ENCODE assay signal across 9 mouse cellular contexts in the genomic region with DNA sequence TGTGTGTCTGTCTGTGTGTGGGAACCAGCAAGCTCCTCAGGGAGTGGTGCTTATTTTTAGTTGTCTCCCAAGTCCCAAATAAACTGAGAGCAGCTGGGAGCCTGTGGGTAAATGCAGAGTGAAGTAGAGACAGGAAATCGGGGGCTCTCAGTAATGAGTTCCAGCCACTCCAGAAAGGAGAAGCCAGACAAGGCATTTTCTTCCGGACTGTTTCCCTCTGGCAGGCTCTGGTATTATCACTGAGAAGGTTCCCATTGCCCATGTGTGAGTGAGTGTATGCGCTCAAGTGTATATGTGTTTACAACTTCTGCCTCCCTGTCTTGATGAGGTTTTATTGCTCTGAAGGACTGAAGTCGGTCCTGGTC. TPM values are rescaled to one million over a fixed set of nuclear protein-coding genes. Genes with fewer than 3 reads are reported as not detected.
DNase-seq lines count a peak whose midpoint lies in the region; ATAC-seq and TF ChIP-seq lines count a peak whose summit lies in the region.
"Had no signal": no experiment of that assay in that cellular context is flagged by ENCODE, and none has a peak within 500 bp of the region (broad histone marks: within the 10 kb centered on the region; RNA-seq: fewer than 3 reads in every experiment).

No protein-coding gene starts in this region.

- H3K27me3 ChIP-seq in lung, embryonic 14.5 days (ENCODE audit: insufficient read depth, low read length) = no peaks in the 10 kb centered on the region
- H3K27me3 ChIP-seq in intestine, embryonic 14.5 days (replicated peaks; ENCODE audit: control insufficient read depth, insufficient read depth, low read length) = no peaks in the 10 kb centered on the region
- 0 out of 2 replicates have a peak, but pooled peaks cover 3% of the 10 kb centered on the region for H3K27me3 ChIP-seq in midbrain, embryonic 13.5 days

- peak overlapping the region; percentile 62 for H3K4me2 ChIP-seq in lung, embryonic 14.5 days
- peak overlapping the region; percentile 59 for H3K4me2 ChIP-seq in intestine, embryonic 14.5 days (ENCODE audit: low read length)
- peak overlapping the region; percentile 41 for H3K4me2 ChIP-seq in midbrain, embryonic 13.5 days (replicated peaks)

- peaks cover 28% of the 10 kb centered on the region for H3K4me1 ChIP-seq in lung, embryonic 14.5 days (ENCODE audit: insufficient read depth)
- peaks cover 54% of the 10 kb centered on the region for H3K4me1 ChIP-seq in intestine, embryonic 14.5 days (replicated peaks; ENCODE audit: control insufficient read depth, insufficient read depth, low read length)
- H3K4me1 ChIP-seq in midbrain, embryonic 13.5 days (replicated peaks) = peaks cover 36% of the 10 kb centered on the region

- H3K4me3 ChIP-seq in lung, embryonic 14.5 days (ENCODE audit: low read depth, low read length) = peak overlapping the region; percentile 30
- H3K4me3 ChIP-seq in intestine, embryonic 14.5 days (ENCODE audit: low read depth, low read length) = peak overlapping the region; percentile 48; the same call in 1 of the 2 replicates
- H3K4me3 ChIP-seq in midbrain, embryonic 13.5 days (replicated peaks) = no peak overlapping the region

- H3K36me3 ChIP-seq in lung, embryonic 14.5 days (ENCODE audit: insufficient read depth) = no peaks in the 10 kb centered on the region
- 0 out of 2 replicates have a peak, but pooled peaks cover under 1% of the 10 kb centered on the region for H3K36me3 ChIP-seq in intestine, embryonic 14.5 days (ENCODE audit: control insufficient read depth, insufficient read depth, low read length)
- H3K36me3 ChIP-seq in midbrain, embryonic 13.5 days = no peaks in the 10 kb centered on the region

- 0 out of 2 replicates have a peak overlapping the region, but pooled peaks have one; percentile 51 for H3K9ac ChIP-seq in lung, embryonic 14.5 days
- peak overlapping the region; percentile 57 for H3K9ac ChIP-seq in intestine, embryonic 14.5 days (ENCODE audit: low read length)
- no peak overlapping the region; the same call in 1 of the 2 replicates for H3K9ac ChIP-seq in midbrain, embryonic 13.5 days (replicated peaks)

- H3K9me3 ChIP-seq in lung, embryonic 14.5 days (ENCODE audit: low read depth, low read length) = no peaks in the 10 kb centered on the region
- H3K9me3 ChIP-seq in intestine, embryonic 14.5 days (ENCODE audit: control insufficient read depth, low read length) = no peaks in the 10 kb centered on the region
- no peaks in the 10 kb centered on the region for H3K9me3 ChIP-seq in midbrain, embryonic 13.5 days

- WGBS in lung, embryonic 14.5 days = 3% methylated on average over 4 of the region's 4 CpGs
- WGBS in intestine, embryonic 14.5 days = 9% methylated on average over 4 of the region's 4 CpGs
- WGBS in midbrain, embryonic 13.5 days = 53% methylated on average over 4 of the region's 4 CpGs

- TF ChIP-seq CTCF in lung, embryonic 14.5 days (IDR thresholded peaks at IDR 0.05; ENCODE audit: low read depth) = no peak

- peak; percentile 25; the same call in 1 of the 2 replicates for ATAC-seq in lung, embryonic 14.5 days (ENCODE audit: insufficient read depth)
- ATAC-seq in intestine, embryonic 14.5 days (replicated peaks; ENCODE audit: low FRiP score, low TSS enrichment, low read depth) = peak; percentile 14
- ATAC-seq in midbrain, embryonic 13.5 days = peak; percentile 3; the same call in 1 of the 2 replicates

- peak overlapping the region; percentile 88 for H3K27ac ChIP-seq in lung, embryonic 14.5 days (ENCODE audit: low read depth)
- peak overlapping the region; percentile 93 for H3K27ac ChIP-seq in intestine, embryonic 14.5 days (ENCODE audit: low read depth)
- H3K27ac ChIP-seq in midbrain, embryonic 13.5 days = 0 out of 2 replicates have a peak overlapping the region, but pooled peaks have one; percentile 52

- DNase-seq in lung, embryonic 14.5 days = peak; percentile 52
- no peak for DNase-seq in lung, postnatal 36 days
- peak; percentile 15 to 56 for DNase-seq in frontal cortex, adult 2 months (ENCODE audit: extremely low spot score in 1 of 2, low spot score in 1 of 2)
- DNase-seq in intestine, embryonic 14.5 days (ENCODE audit: low spot score) = no peak
- DNase-seq in adrenal gland, postnatal 25 days = no peak
- no peak for DNase-seq in Muller cell, postnatal 12 days (ENCODE audit: inconsistent ontology term)
- no peak for DNase-seq in thymus, adult 18-20 months

RNA-seq across cellular contexts. Expression of gene 5330417H12Rik, which starts 40.2 kb away (rescaled TPM):
- not detected in 2 replicates for polyA plus RNA-seq in lung, embryonic 14.5 days (2014; fragmentation: Nextera tagmentation; extraction: Ambion mirVana)
- not detected in 2 replicates for polyA plus RNA-seq in frontal cortex, adult 2 months (2012; rRNA removed)
- polyA plus RNA-seq in intestine, embryonic 14.5 days (2014; fragmentation: Nextera tagmentation; extraction: Ambion mirVana) = not detected in 2 replicates
- polyA plus RNA-seq in midbrain, embryonic 13.5 days (2015; fragmentation: Nextera tagmentation; extraction: Ambion mirVana) = not detected in 2 replicates
- not detected in 2 replicates for total RNA-seq in adrenal gland, postnatal 25 days (2021)
- total RNA-seq: MEL had no signal

Comparison
In these comparisons a context has a peak if more than half of its experiments do, and no peak if none do; other contexts are left out.
1. DNase-seq: peak in lung, embryonic 14.5 days (single experiment) and frontal cortex, adult 2 months (2 of 2); none in lung, postnatal 36 days (single experiment), intestine, embryonic 14.5 days (single experiment), adrenal gland, postnatal 25 days (single experiment), Muller cell, postnatal 12 days (single experiment) and thymus, adult 18-20 months (0 of 2).
2. Peak in every context shown above with its lines, with median percentiles within 50 percentile points of each other: ATAC-seq, H3K27ac ChIP-seq and H3K4me2 ChIP-seq.